Mouse (Mus musculus): ENCODE measurements at regions not wholly inside any gene's neighbourhood (a gene's known extent, or its start where the extent isn't known, plus 50 kb on each side); places are given as distances from the start of the nearest gene placed in this dataset.

GRCm38 (mm10) chrX:166971721-166972120, 237.4 kb downstream of the Tmsb4x start:
- DNase-seq (ENCODE audit: low read depth): no peak

- no peak for DNase-seq (ENCODE audit: low read depth)
Measured at GRCm38 (mm10) chrX:166964656-166965582, 244.2 kb downstream of the Tmsb4x start.

- peak; percentile 16 for DNase-seq (ENCODE audit: low read depth)
Measured at GRCm38 (mm10) chrX:166952528-166953189, 256.5 kb downstream of the Tmsb4x start.

GRCm38 (mm10) chrX:166951011-166951410, 258.1 kb downstream of the Tmsb4x start:
- DNase-seq (ENCODE audit: low read depth): no peak

- DNase-seq (ENCODE audit: low read depth): no peak
Measured at GRCm38 (mm10) chrX:166945915-166946314, 263.2 kb downstream of the Tmsb4x start.

GRCm38 (mm10) chrX:166945476-166945875, 263.6 kb downstream of the Tmsb4x start:
- no peak for DNase-seq (ENCODE audit: low read depth)

GRCm38 (mm10) chrX:166933766-166934165, 275.3 kb downstream of the Tmsb4x start:
- DNase-seq (ENCODE audit: low read depth): no peak

GRCm38 (mm10) chrX:166932472-166932871, 276.6 kb downstream of the Tmsb4x start:
- DNase-seq (ENCODE audit: low read depth): no peak

- no peak for DNase-seq (ENCODE audit: low read depth)
Measured at GRCm38 (mm10) chrX:166931048-166931447, 278.1 kb downstream of the Tmsb4x start.

GRCm38 (mm10) chrX:166929716-166930420, 279.2 kb downstream of the Tmsb4x start:
- no peak for DNase-seq (ENCODE audit: low read depth)

- no peak for DNase-seq (ENCODE audit: low read depth)
Measured at GRCm38 (mm10) chrX:166915356-166915953, 293.7 kb downstream of the Tmsb4x start.

GRCm38 (mm10) chrX:166906602-166907001, 302.5 kb downstream of the Tmsb4x start:
- DNase-seq (ENCODE audit: low read depth): no peak

- DNase-seq (ENCODE audit: low read depth): no peak
Measured at GRCm38 (mm10) chrX:166900761-166901160, 308.4 kb downstream of the Tmsb4x start.

- no peak for DNase-seq (ENCODE audit: low read depth)
Measured at GRCm38 (mm10) chrX:166895199-166895598, 309.7 kb upstream of the Egfl6 start.

- no peak for DNase-seq (ENCODE audit: low read depth)
Measured at GRCm38 (mm10) chrX:166886417-166886816, 300.9 kb upstream of the Egfl6 start.

- no peak for DNase-seq (ENCODE audit: low read depth)
Measured at GRCm38 (mm10) chrX:166869515-166869914, 284.0 kb upstream of the Egfl6 start.

- no peak for DNase-seq (ENCODE audit: low read depth)
Measured at GRCm38 (mm10) chrX:166867692-166868091, 282.2 kb upstream of the Egfl6 start.

Data from induced T-regulatory cell, adult 2 months (primary cell).